Mouse (Mus musculus): Measurements from ENCODE around the gene Cntnap2.

GRCm38 (mm10) chr6:45244680-45245079 is 185.5 kb downstream of the Cntnap2 start:
- no peak for TF ChIP-seq USF1 (IDR thresholded peaks at IDR 0.05; ENCODE audit: low read depth, low read length)
- no peak for TF ChIP-seq USF2 (conservative IDR thresholded peaks at IDR 0.05; ENCODE audit: low read depth, low read length)
- no peak for TF ChIP-seq ZC3H11A (IDR thresholded peaks at IDR 0.05; ENCODE audit: low read depth, low read length)
- no peak for TF ChIP-seq POLR2A (IDR thresholded peaks at IDR 0.05; ENCODE audit: low read depth, low read length)
- TF ChIP-seq KAT2A (IDR thresholded peaks at IDR 0.05; ENCODE audit: insufficient replicate concordance, low read length), result no peak
- no peak for TF ChIP-seq ZNF384 (IDR thresholded peaks at IDR 0.05; ENCODE audit: low read depth, low read length)
- no peak for TF ChIP-seq SIN3A (IDR thresholded peaks at IDR 0.05; ENCODE audit: low read length)
- no peak for TF ChIP-seq CTCF (conservative IDR thresholded peaks at IDR 0.05 in 1 of 2, IDR thresholded peaks at IDR 0.05 in 1 of 2; ENCODE audit: low read depth in 2 of 2, low read length in 2 of 2)
- TF ChIP-seq MAZ (IDR thresholded peaks at IDR 0.05; ENCODE audit: low read depth, low read length), result no peak
- TF ChIP-seq JUN (IDR thresholded peaks at IDR 0.05; ENCODE audit: insufficient read depth, low read depth, low read length), result no peak
- TF ChIP-seq UBTF (IDR thresholded peaks at IDR 0.05; ENCODE audit: low read depth, low read length), result no peak
- TF ChIP-seq NRF1 (IDR thresholded peaks at IDR 0.05; ENCODE audit: low read depth, low read length), result no peak
